Mouse (Mus musculus) Muller cell, postnatal 12 days (primary cell): ENCODE results near the gene Gm30083.

Source experiments
- DNase-seq: peaks from one replicate; pipeline ENCODE4 v3.0.0-alpha.2; 2015; ENCODE audit errors: inconsistent ontology term

Gm30083 gene

GRCm38 (mm10) chr14:33959341-33959740 lies 55.6 kb downstream of the Gm30083 start:
- DNase-seq, result no peak

DNA sequence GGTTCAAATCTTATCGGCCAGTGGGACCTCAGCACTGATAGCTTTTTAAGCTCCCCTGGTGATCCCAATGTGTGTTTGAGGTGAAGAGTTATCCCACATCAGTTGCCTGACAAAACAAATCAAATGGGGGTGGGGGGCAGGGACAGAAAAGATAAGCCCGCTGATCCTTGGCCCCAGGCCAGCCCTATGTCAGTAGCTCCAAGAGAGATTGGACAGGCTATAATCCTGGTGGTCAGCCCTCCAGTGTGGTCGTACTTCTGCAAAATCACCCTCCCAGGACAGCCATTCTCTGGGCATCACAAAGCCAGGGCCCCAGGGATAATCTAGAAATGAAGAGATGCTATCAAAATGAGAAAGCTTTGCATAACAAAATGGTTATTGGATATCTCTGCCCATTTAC lies 56.1 kb downstream of the Gm30083 start:
- DNase-seq, result no peak

DNA sequence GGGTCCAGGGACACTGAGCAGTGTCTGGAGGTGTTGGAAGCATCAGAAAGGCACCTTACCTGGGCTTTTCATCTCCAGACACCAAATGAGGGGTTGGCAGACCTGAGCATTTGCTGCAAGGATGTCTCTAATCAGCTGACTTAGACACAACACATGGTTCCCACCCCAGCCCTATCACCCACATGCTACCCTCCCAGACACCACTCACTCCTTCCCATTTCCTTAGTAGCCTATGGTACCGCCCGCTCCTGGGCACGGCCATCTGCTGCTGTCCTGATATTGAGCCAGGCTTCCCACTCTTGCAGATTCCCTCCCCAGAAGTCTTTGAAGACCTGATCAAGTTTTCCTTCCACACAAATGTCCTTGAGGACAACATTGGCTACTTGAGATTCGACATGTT lies 56.8 kb downstream of the Gm30083 start:
- no peak for DNase-seq

GRCm38 (mm10) chr14:33956055-33956454 lies 58.9 kb downstream of the Gm30083 start:
- DNase-seq, result no peak

GRCm38 (mm10) chr14:33953761-33954160 lies 61.2 kb downstream of the Gm30083 start, which contains the start of gene Rbp3:
Gene Rbp3 (plus strand): TSS chr14:33954003.
- no peak for DNase-seq

GRCm38 (mm10) chr14:33952233-33952981 lies 62.6 kb downstream of the Gm30083 start:
- no peak for DNase-seq

- DNase-seq, result no peak
These were observed 68.9 kb downstream of the Gm30083 start for GRCm38 (mm10) chr14:33946125-33946524.

GRCm38 (mm10) chr14:33942222-33942621 lies 72.8 kb downstream of the Gm30083 start:
- DNase-seq, result no peak

- DNase-seq, result no peak
These were observed 74.2 kb downstream of the Gm30083 start, which contains the start of gene Gdf2 for GRCm38 (mm10) chr14:33940739-33941138. Gene Gdf2 (plus strand): TSS chr14:33941039.

DNA sequence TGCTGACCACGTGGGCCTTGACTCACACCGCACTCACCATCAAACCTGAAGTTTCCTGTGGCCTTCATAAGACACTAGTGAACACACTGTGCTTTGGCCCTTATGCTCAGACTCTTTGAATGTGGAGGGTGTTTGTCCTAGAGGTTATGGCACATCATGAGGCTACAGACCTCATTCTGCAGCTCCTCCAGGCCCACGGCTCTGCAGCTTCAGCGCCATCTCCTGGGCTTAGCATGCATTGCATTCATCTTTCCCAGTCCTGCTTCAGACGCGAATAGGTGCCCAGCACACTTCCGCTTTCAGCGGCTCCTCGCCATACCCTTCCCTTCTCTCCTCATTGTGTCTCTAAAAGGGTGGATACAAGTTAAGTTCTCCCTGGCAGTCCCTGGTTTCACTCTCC lies 75.9 kb downstream of the Gm30083 start:
- peak; percentile 30 for DNase-seq
